Mouse (Mus musculus): ENCODE measurements at regions not wholly inside any gene's neighbourhood (a gene's known extent, or its start where the extent isn't known, plus 50 kb on each side); places are given as distances from the start of the nearest gene placed in this dataset.
A peak's percentile ranks its signal among the peaks of the same experiment; 100 is the strongest.

GRCm38 (mm10) chr5:120281840-120282565, 149.5 kb upstream of the Lhx5 start:
- Histone ChIP-seq H3K9ac (no peak overlapping the region), H3K4me2 (replicated peaks) (no peak overlapping the region), H3K4me1 (replicated peaks; ENCODE audit: control insufficient read depth, insufficient read depth, low read length) (peaks cover 23% of the 10 kb centered on the region), H3K27ac (peak overlapping the region; percentile 66), H3K27me3 (ENCODE audit: control insufficient read depth, insufficient read depth, low read length) (no peaks in the 10 kb centered on the region; the same call in 1 of the 2 replicates), H3K9me3 (ENCODE audit: control insufficient read depth, low read length) (no peaks in the 10 kb centered on the region), H3K36me3 (replicated peaks; ENCODE audit: control insufficient read depth, insufficient read depth) (no peaks in the 10 kb centered on the region), H3K4me3 (replicated peaks; ENCODE audit: low read length) (no peak overlapping the region)
- ATAC-seq (ENCODE audit: low FRiP score): no peak
- DNase-seq (ENCODE audit: low spot score): no peak
- WGBS: 34% methylated on average over 18 of the region's 18 CpGs

- ATAC-seq (ENCODE audit: low FRiP score): no peak
- WGBS: 32% methylated on average over 8 of the region's 8 CpGs
- Histone ChIP-seq H3K4me1 (replicated peaks; ENCODE audit: control insufficient read depth, insufficient read depth, low read length) (peaks cover 32% of the 10 kb centered on the region), H3K27ac (peak overlapping the region; percentile 82), H3K9me3 (ENCODE audit: control insufficient read depth, low read length) (0 out of 2 replicates have a peak, but pooled peaks cover 2% of the 10 kb centered on the region), H3K4me3 (replicated peaks; ENCODE audit: low read length) (no peak overlapping the region), H3K27me3 (ENCODE audit: control insufficient read depth, insufficient read depth, low read length) (no peaks in the 10 kb centered on the region; the same call in 1 of the 2 replicates), H3K4me2 (replicated peaks) (no peak overlapping the region), H3K36me3 (replicated peaks; ENCODE audit: control insufficient read depth, insufficient read depth) (no peaks in the 10 kb centered on the region), H3K9ac (no peak overlapping the region)
- no peak for DNase-seq (ENCODE audit: low spot score)
Observed at GRCm38 (mm10) chr5:120284625-120285024, 146.9 kb upstream of the Lhx5 start.

GRCm38 (mm10) chr5:120285036-120285435, 146.5 kb upstream of the Lhx5 start:
- DNase-seq (ENCODE audit: low spot score) (no peak), ATAC-seq (ENCODE audit: low FRiP score) (no peak; the same call in 1 of the 2 replicates)
- H3K36me3 ChIP-seq (replicated peaks; ENCODE audit: control insufficient read depth, insufficient read depth): no peaks in the 10 kb centered on the region
- H3K27ac ChIP-seq: peak overlapping the region; percentile 82
- 13% methylated on average over 9 of the region's 9 CpGs for WGBS
- H3K4me2 ChIP-seq (replicated peaks): no peak overlapping the region
- no peak overlapping the region for H3K9ac ChIP-seq
- H3K4me1 ChIP-seq (replicated peaks; ENCODE audit: control insufficient read depth, insufficient read depth, low read length): peaks cover 32% of the 10 kb centered on the region
- no peak overlapping the region for H3K4me3 ChIP-seq (replicated peaks; ENCODE audit: low read length)
- peaks cover 4% of the 10 kb centered on the region; the same call in 1 of the 2 replicates for H3K9me3 ChIP-seq (ENCODE audit: control insufficient read depth, low read length)
- H3K27me3 ChIP-seq (ENCODE audit: control insufficient read depth, insufficient read depth, low read length): no peaks in the 10 kb centered on the region; the same call in 1 of the 2 replicates

GRCm38 (mm10) chr5:120286787-120287186, 144.7 kb upstream of the Lhx5 start:
- H3K36me3 ChIP-seq (replicated peaks; ENCODE audit: control insufficient read depth, insufficient read depth): no peaks in the 10 kb centered on the region
- peaks cover 16% of the 10 kb centered on the region for H3K4me1 ChIP-seq (replicated peaks; ENCODE audit: control insufficient read depth, insufficient read depth, low read length)
- no peak overlapping the region for H3K4me3 ChIP-seq (replicated peaks; ENCODE audit: low read length)
- no peaks in the 10 kb centered on the region; the same call in 1 of the 2 replicates for H3K27me3 ChIP-seq (ENCODE audit: control insufficient read depth, insufficient read depth, low read length)
- 58% methylated on average over 4 of the region's 4 CpGs for WGBS
- H3K9ac ChIP-seq: no peak overlapping the region
- DNase-seq (ENCODE audit: low spot score): no peak
- H3K9me3 ChIP-seq (ENCODE audit: control insufficient read depth, low read length): peaks cover 10% of the 10 kb centered on the region; the same call in 1 of the 2 replicates
- H3K4me2 ChIP-seq (replicated peaks): no peak overlapping the region
- peak; percentile 46; the same call in 1 of the 2 replicates for ATAC-seq (ENCODE audit: low FRiP score)
- peak overlapping the region; percentile 57; the same call in 1 of the 2 replicates for H3K27ac ChIP-seq

- Histone ChIP-seq H3K27ac (peak overlapping the region; percentile 64; the same call in 1 of the 2 replicates), H3K4me1 (replicated peaks; ENCODE audit: control insufficient read depth, insufficient read depth, low read length) (peaks cover 14% of the 10 kb centered on the region), H3K4me2 (replicated peaks) (peak overlapping the region; percentile 34), H3K27me3 (ENCODE audit: control insufficient read depth, insufficient read depth, low read length) (no peaks in the 10 kb centered on the region), H3K36me3 (replicated peaks; ENCODE audit: control insufficient read depth, insufficient read depth) (no peaks in the 10 kb centered on the region), H3K4me3 (replicated peaks; ENCODE audit: low read length) (no peak overlapping the region), H3K9me3 (ENCODE audit: control insufficient read depth, low read length) (peaks cover 10% of the 10 kb centered on the region; the same call in 1 of the 2 replicates), H3K9ac (no peak overlapping the region; the same call in 1 of the 2 replicates)
- WGBS: 7% methylated on average over 23 of the region's 23 CpGs
- DNase-seq (ENCODE audit: low spot score) (no peak), ATAC-seq (ENCODE audit: low FRiP score) (no peak)
Observed at GRCm38 (mm10) chr5:120288036-120288684, 143.3 kb upstream of the Lhx5 start.

GRCm38 (mm10) chr5:120294526-120295078, 136.9 kb upstream of the Lhx5 start:
- Histone ChIP-seq H3K4me3 (replicated peaks; ENCODE audit: low read length) (no peak overlapping the region), H3K4me2 (replicated peaks) (no peak overlapping the region), H3K9me3 (ENCODE audit: control insufficient read depth, low read length) (peaks cover 8% of the 10 kb centered on the region; the same call in 1 of the 2 replicates), H3K4me1 (replicated peaks; ENCODE audit: control insufficient read depth, insufficient read depth, low read length) (no peaks in the 10 kb centered on the region; the same call in 1 of the 2 replicates), H3K27ac (no peak overlapping the region), H3K36me3 (replicated peaks; ENCODE audit: control insufficient read depth, insufficient read depth) (no peaks in the 10 kb centered on the region), H3K27me3 (ENCODE audit: control insufficient read depth, insufficient read depth, low read length) (no peaks in the 10 kb centered on the region), H3K9ac (no peak overlapping the region)
- ATAC-seq (ENCODE audit: low FRiP score) (no peak), DNase-seq (ENCODE audit: low spot score) (no peak)
- 32% methylated on average over 16 of the region's 16 CpGs for WGBS

- H3K4me2 ChIP-seq (replicated peaks): no peak overlapping the region
- H3K9me3 ChIP-seq (ENCODE audit: control insufficient read depth, low read length): no peaks in the 10 kb centered on the region
- H3K4me1 ChIP-seq (replicated peaks; ENCODE audit: control insufficient read depth, insufficient read depth, low read length): peaks cover 14% of the 10 kb centered on the region
- ATAC-seq (ENCODE audit: low FRiP score): no peak
- H3K27me3 ChIP-seq (ENCODE audit: control insufficient read depth, insufficient read depth, low read length): peaks cover 21% of the 10 kb centered on the region; the same call in 1 of the 2 replicates
- no peaks in the 10 kb centered on the region for H3K36me3 ChIP-seq (replicated peaks; ENCODE audit: control insufficient read depth, insufficient read depth)
- no peak overlapping the region for H3K9ac ChIP-seq
- WGBS: 4% methylated on average over 10 of the region's 10 CpGs
- H3K4me3 ChIP-seq (replicated peaks; ENCODE audit: low read length): no peak overlapping the region
- DNase-seq (ENCODE audit: low spot score): no peak
- H3K27ac ChIP-seq: 0 out of 2 replicates have a peak overlapping the region, but pooled peaks have one; percentile 38
Observed at GRCm38 (mm10) chr5:120297190-120297589, 134.3 kb upstream of the Lhx5 start.

- DNase-seq (ENCODE audit: low spot score) (no peak), ATAC-seq (ENCODE audit: low FRiP score) (no peak)
- Histone ChIP-seq H3K9ac (no peak overlapping the region), H3K4me2 (replicated peaks) (no peak overlapping the region), H3K4me1 (replicated peaks; ENCODE audit: control insufficient read depth, insufficient read depth, low read length) (peaks cover 19% of the 10 kb centered on the region), H3K27ac (no peak overlapping the region), H3K27me3 (ENCODE audit: control insufficient read depth, insufficient read depth, low read length) (peaks cover 25% of the 10 kb centered on the region), H3K9me3 (ENCODE audit: control insufficient read depth, low read length) (no peaks in the 10 kb centered on the region), H3K36me3 (replicated peaks; ENCODE audit: control insufficient read depth, insufficient read depth) (no peaks in the 10 kb centered on the region), H3K4me3 (replicated peaks; ENCODE audit: low read length) (no peak overlapping the region)
- WGBS: 46% methylated on average over 3 of the region's 3 CpGs
Observed at GRCm38 (mm10) chr5:120297665-120298282, 133.7 kb upstream of the Lhx5 start.

- peak overlapping the region; percentile 31 for H3K4me3 ChIP-seq (replicated peaks; ENCODE audit: low read length)
Observed at GRCm38 (mm10) chr5:120301672-120302071, 129.8 kb upstream of the Lhx5 start.

More at GRCm38 (mm10) chr5:120301672-120302071, 129.8 kb upstream of the Lhx5 start:
- ATAC-seq (ENCODE audit: low FRiP score) (no peak; the same call in 1 of the 2 replicates), DNase-seq (ENCODE audit: low spot score) (no peak)
- H3K4me2 ChIP-seq (replicated peaks): peak overlapping the region; percentile 56
- peak overlapping the region; percentile 62 for H3K27ac ChIP-seq
- H3K9me3 ChIP-seq (ENCODE audit: control insufficient read depth, low read length): no peaks in the 10 kb centered on the region
- H3K9ac ChIP-seq: peak overlapping the region; percentile 63
- H3K36me3 ChIP-seq (replicated peaks; ENCODE audit: control insufficient read depth, insufficient read depth): no peaks in the 10 kb centered on the region
- peaks cover 27% of the 10 kb centered on the region for H3K4me1 ChIP-seq (replicated peaks; ENCODE audit: control insufficient read depth, insufficient read depth, low read length)
- 2% methylated on average over 13 of the region's 16 CpGs for WGBS
- peaks cover 34% of the 10 kb centered on the region for H3K27me3 ChIP-seq (ENCODE audit: control insufficient read depth, insufficient read depth, low read length)
